Mouse (Mus musculus): ENCODE data around the gene Grik2.
"Not testable (repeated sequence)": the region's sequence is repeated elsewhere in the genome, so short reads cannot be mapped to it uniquely, and the experiment has no call there.

Gene Grik2

GRCm38 (mm10) chr10:49365262-49365661, 423.3 kb downstream of the Grik2 start:
- DNase-seq (ENCODE audit: low read depth, low spot score): no peak

DNA sequence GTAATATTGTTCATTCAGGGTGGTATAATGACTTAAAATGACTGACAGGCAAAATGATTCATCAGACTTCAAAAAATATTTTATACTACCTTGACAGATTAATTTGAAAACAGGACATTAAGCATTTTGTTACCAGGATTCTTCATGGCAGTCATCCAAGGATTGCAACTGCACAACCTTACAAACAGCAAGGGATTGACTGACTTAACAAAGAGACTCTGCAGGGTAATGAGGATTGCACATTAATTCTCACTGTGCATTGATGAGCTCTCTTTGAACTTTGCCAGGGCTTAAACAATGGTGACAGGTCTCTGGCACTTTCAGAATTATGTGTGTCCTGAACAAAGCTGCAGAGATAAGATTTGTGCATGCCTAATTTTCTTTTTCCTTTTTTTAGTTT, 466.2 kb downstream of the Grik2 start:
- no peak for DNase-seq (ENCODE audit: low read depth, low spot score)

DNA sequence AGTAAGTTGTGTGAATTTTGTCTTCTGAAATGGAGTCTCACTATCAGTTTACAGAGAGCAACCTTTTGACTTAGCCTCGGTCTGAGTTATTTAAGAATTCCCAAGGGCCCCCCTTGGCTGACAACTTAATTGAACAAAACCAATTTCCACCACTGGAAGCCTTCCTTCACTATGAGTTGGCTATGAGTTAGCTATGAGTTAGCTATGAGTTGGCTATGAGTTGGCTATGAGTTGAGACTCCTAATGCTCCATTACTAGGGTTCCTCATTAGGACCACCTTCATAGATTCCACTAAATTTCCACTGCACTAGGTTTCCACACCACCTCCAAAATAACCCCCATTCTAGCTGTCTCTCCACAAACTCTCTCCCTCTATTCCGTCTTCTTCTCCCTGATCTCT, 468.7 kb downstream of the Grik2 start:
- no peak for DNase-seq (ENCODE audit: low read depth, low spot score)

GRCm38 (mm10) chr10:49256247-49256939, 532.2 kb downstream of the Grik2 start:
- DNase-seq (ENCODE audit: low read depth, low spot score): peak; percentile 21

- not testable (repeated sequence) for DNase-seq (ENCODE audit: low read depth, low spot score)
Observed at GRCm38 (mm10) chr10:49237356-49237755, 551.2 kb downstream of the Grik2 start.

- DNase-seq (ENCODE audit: low read depth, low spot score): not testable (repeated sequence)
Observed at GRCm38 (mm10) chr10:49236844-49237243, 551.7 kb downstream of the Grik2 start.

DNA sequence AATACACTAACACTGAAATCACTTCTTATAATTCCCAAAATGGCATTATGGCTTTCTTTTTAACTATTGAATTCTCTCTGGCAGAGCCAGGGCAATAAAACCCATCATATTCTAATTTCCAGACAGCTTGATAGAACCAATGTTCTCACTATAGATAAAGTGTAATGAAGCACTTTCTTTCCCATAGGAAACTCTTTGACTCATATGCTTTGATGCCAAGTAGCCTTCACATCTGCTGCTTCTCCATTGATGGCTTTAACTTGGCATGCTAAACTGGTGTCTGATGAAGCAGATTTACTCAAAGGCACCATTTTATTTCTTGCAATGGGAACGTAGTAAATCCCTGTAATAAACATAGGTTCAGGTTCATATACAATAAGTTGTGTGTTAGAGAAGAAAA, 568.5 kb downstream of the Grik2 start:
- no peak for DNase-seq (ENCODE audit: low read depth, low spot score)

DNA sequence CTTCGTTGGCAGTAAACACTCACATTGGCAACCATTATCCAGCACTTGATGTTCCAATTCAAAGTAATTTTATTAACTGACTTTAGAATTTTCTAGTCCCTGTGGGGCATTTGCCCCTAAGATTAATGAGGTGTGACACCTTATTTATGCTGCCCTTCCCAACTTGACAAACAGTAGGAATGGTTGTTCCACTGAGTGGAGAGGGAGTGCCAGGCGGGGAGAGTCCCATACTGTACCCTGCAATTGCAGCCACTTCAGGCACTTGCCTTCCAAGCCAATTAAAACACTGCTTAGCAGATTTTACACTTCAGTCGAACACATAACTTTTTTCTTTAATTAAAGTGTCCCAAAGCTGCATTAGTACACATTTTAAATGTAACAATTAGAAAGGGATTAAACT, 568.9 kb downstream of the Grik2 start:
- DNase-seq (ENCODE audit: low read depth, low spot score): no peak

DNA sequence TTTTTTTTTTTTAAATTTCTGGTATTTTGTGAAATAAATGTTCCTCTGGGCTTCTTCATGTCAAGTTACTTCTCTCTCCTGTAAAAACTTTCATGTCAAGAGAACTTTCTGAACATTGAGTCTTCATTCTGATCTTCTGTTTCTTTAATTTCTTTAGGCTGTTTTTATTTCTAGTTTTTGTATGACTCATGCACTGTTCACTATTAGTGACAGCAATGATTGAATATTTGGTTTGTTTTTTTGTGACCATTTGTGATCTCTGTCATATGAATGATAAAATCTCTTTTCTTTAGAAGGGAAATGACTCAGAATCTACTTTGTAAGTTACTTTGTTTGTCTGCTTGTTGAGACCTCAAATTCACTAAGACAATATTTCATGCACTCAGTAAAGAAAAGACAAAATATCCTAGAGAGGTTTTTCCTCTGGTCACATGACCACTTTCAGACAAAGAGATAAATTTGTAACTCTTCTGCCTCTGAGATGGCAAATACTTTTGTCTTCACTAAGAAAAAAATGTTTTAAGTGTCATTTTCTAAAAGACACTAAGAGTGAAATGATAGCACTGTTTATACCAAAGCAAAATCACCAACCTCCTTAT, 596.7 kb downstream of the Grik2 start:
- DNase-seq (ENCODE audit: low read depth, low spot score): no peak

GRCm38 (mm10) chr10:49191291-49191690, 597.3 kb downstream of the Grik2 start:
- no peak for DNase-seq (ENCODE audit: low read depth, low spot score)

GRCm38 (mm10) chr10:49154134-49154533, 634.4 kb downstream of the Grik2 start:
- DNase-seq (ENCODE audit: low read depth, low spot score): no peak

- not testable (repeated sequence) for DNase-seq (ENCODE audit: low read depth, low spot score)
Observed at GRCm38 (mm10) chr10:49151496-49151895, 637.1 kb downstream of the Grik2 start.

DNA sequence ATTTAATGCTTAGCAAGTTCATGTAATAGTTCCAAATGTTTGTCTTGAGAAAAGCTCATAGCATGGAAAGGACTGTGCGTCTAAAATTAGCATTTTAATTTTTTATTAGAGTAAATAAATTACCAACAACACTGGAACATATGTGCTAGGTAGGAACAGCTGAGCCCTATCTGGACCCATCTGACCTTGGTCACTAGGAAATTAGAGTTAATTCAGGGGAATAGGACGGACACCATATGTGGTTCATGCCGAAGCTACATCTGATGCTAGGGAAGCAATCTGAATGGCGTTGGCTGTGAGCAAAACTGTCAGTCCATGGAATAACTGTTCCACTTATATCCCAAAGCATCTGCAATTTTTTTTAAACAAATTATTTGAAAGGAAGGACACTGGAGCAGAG, 638.9 kb downstream of the Grik2 start:
- DNase-seq (ENCODE audit: low read depth, low spot score): no peak

GRCm38 (mm10) chr10:49142658-49143057, 645.9 kb downstream of the Grik2 start:
- DNase-seq (ENCODE audit: low read depth, low spot score): peak; percentile 38

- no peak for DNase-seq (ENCODE audit: low read depth, low spot score)
Observed at GRCm38 (mm10) chr10:49136816-49137215, 651.8 kb downstream of the Grik2 start.

- no peak for DNase-seq (ENCODE audit: low read depth, low spot score)
Observed at GRCm38 (mm10) chr10:49131311-49131710, 657.3 kb downstream of the Grik2 start.

DNA sequence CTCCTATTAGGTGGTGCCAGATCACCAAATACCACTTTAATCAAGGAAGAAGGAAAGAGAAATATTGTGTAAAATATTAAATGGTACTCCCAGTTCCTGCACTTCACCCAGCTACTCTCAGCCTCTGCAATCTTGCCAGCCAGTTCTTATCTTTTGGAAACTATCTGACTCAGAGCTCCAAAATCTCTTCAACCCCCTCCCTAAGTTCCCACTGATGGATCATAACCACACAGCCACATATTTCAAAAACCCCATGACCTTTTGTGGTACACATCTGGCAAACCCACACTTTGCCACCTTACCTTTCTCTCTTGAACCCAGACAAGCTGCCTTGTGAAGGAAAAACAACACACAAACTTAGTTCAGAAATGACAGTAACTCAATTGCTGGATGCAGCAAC, 738.2 kb downstream of the Grik2 start:
- DNase-seq (ENCODE audit: low read depth, low spot score): no peak

DNA sequence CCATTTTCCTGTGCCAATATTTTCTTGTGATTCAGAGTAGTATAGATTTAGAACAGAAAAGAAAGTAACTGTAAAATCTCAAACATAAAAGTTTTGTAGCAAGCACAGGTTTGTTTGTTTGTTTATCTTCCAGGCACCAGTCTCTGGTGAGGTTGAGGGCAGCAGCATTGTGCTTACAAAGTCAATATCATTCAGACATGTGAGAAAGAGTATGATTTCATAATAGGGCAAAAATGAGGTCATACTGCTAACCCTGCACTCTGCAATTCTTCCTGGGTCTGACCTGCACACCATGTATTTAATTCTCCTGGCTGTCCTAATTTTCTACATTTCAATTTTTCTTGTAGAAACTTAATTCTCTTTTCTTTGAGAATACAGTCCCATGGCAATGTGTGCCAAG, 739.2 kb downstream of the Grik2 start:
- no peak for DNase-seq (ENCODE audit: low read depth, low spot score)

Measured in telencephalon, adult 2 months (tissue).